Mouse (Mus musculus) erythroblast, embryonic 14.5 days (primary cell): ENCODE results near the gene Rnf167.

Experiments
- GATA1 ChIP-seq: IDR thresholded peaks from 2 replicates; pipeline ENCODE4 v1.6.1; 2012; ENCODE audit warnings: low read length, inconsistent platforms, mixed read lengths
- TAL1 ChIP-seq: IDR thresholded peaks from 3 replicates; pipeline ENCODE4 v1.6.1; 2012; ENCODE audit warnings: low read length, inconsistent platforms, mixed read lengths

DNA sequence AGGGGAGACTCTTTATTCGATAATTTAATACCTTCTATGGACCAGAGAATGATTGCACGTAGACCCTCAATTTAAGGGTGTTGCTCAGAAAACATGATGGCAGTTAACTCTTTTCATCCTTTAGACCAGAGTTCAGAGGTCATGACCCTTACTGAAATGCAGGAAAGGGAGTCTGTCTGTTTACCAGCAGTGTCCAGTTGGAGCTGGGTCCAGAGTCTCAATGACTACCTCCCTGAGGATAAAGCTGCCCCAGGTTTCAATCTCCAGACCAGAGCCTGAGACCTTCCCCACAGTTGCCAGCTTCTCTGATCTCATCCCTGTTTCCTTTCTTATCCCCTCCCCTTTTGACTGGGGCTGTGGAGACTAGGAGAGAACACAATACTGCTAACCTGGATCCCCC, 31.5 kb downstream of the Rnf167 start:
- TF ChIP-seq TAL1 (no peak), GATA1 (no peak)
